Mouse (Mus musculus) frontal cortex, adult (tissue): ENCODE results near the gene Lrrc2.

Experiments
- ATAC-seq: cut with Nextera tagmentation; 2 replicates; pipeline ENCODE4 v1.9.2; 2017; ENCODE audit warnings: mild to moderate bottlenecking, moderate library complexity, mixed read lengths; ENCODE audit not compliant: low TSS enrichment

Gene Lrrc2

GRCm38 (mm10) chr9:110947900-110948299, 3.4 kb upstream of the Lrrc2 start:
- ATAC-seq = no peak

- no peak for ATAC-seq
These were observed 2.5 kb upstream of the Lrrc2 start for GRCm38 (mm10) chr9:110948813-110949310.

- no peak for ATAC-seq
These were observed 1.2 kb upstream of the Lrrc2 start for GRCm38 (mm10) chr9:110950109-110950508.

- no peak for ATAC-seq
These were observed 521 bp downstream of the Lrrc2 start for GRCm38 (mm10) chr9:110951866-110952265.

GRCm38 (mm10) chr9:110952398-110952797, 1.1 kb downstream of the Lrrc2 start:
- ATAC-seq = no peak

- ATAC-seq = no peak
These were observed 1.7 kb downstream of the Lrrc2 start for GRCm38 (mm10) chr9:110952931-110953549.

- peak; percentile 81 for ATAC-seq
These were observed 2.5 kb downstream of the Lrrc2 start for GRCm38 (mm10) chr9:110953550-110954461.

- no peak for ATAC-seq
These were observed 3.5 kb downstream of the Lrrc2 start for GRCm38 (mm10) chr9:110954681-110955445.

GRCm38 (mm10) chr9:110955962-110956361, 4.6 kb downstream of the Lrrc2 start:
- no peak for ATAC-seq

GRCm38 (mm10) chr9:110959669-110960068, 8.3 kb downstream of the Lrrc2 start:
- no peak for ATAC-seq

GRCm38 (mm10) chr9:110960230-110961149, 9.1 kb downstream of the Lrrc2 start:
- no peak for ATAC-seq

GRCm38 (mm10) chr9:110961386-110961785, 10.0 kb downstream of the Lrrc2 start:
- ATAC-seq = no peak

GRCm38 (mm10) chr9:110963566-110964115, 12.3 kb downstream of the Lrrc2 start:
- ATAC-seq = no peak

GRCm38 (mm10) chr9:110965062-110965909, 13.9 kb downstream of the Lrrc2 start:
- no peak for ATAC-seq

- ATAC-seq = no peak
These were observed 14.5 kb downstream of the Lrrc2 start for GRCm38 (mm10) chr9:110965910-110966231.

GRCm38 (mm10) chr9:110979411-110979810, 28.1 kb downstream of the Lrrc2 start:
- no peak for ATAC-seq

- no peak for ATAC-seq
These were observed 31.0 kb downstream of the Lrrc2 start for GRCm38 (mm10) chr9:110982351-110982750.

- no peak for ATAC-seq
These were observed 32.8 kb downstream of the Lrrc2 start for GRCm38 (mm10) chr9:110984096-110984495.

- ATAC-seq = no peak
These were observed 34.2 kb downstream of the Lrrc2 start for GRCm38 (mm10) chr9:110985541-110985940.

GRCm38 (mm10) chr9:110985951-110986350, 34.6 kb downstream of the Lrrc2 start:
- ATAC-seq = no peak
